Mouse (Mus musculus) cortical plate, adult 2 months (tissue): ENCODE measurements around the gene Slfn14.

Experiments used
- CTCF ChIP-seq: fragments of 200-500 bp; IDR thresholded peaks from 2 replicates; pipeline ENCODE4 v1.5.1; 2011; ENCODE audit warnings: mild to moderate bottlenecking, control low read depth, low read length; ENCODE audit not compliant: insufficient read depth; ENCODE audit errors: extremely low read depth
- POLR2A ChIP-seq: fragments of 200-500 bp; IDR thresholded peaks from 2 replicates; pipeline ENCODE4 v1.6.1; 2011; ENCODE audit warnings: mild to moderate bottlenecking, low read length, control low read depth; ENCODE audit not compliant: insufficient read depth; ENCODE audit errors: extremely low read depth

- TF ChIP-seq POLR2A = no peak
- TF ChIP-seq CTCF = no peak
These were observed 899 bp downstream of the Slfn14 start for GRCm38 (mm10) chr11:83285627-83286026.
